Mouse (Mus musculus) frontal cortex, postnatal 25 days (tissue): ENCODE measurements around the gene Abraxas2.

Experiments used
- DNase-seq, 2 experiments: peaks; one replicate each; pipeline ENCODE4 v3.0.0; 2022; ENCODE audit warnings: low spot score in 2 of 2

The Abraxas2 gene

GRCm38 (mm10) chr7:132859042-132859958, at the start of gene Abraxas2:
Gene Abraxas2 (plus strand): TSS chr7:132859225.
- DNase-seq = peak; percentile 73 to 79

GRCm38 (mm10) chr7:132809721-132810120, 49.3 kb upstream of the Abraxas2 start:
- DNase-seq = no peak

GRCm38 (mm10) chr7:132810368-132810767, 48.7 kb upstream of the Abraxas2 start:
- DNase-seq = peak in 1 of 2 experiments; percentile 23

- DNase-seq = peak; percentile 76 to 92
Measured at GRCm38 (mm10) chr7:132810879-132811278, 48.1 kb upstream of the Abraxas2 start.

- DNase-seq = no peak
Measured at GRCm38 (mm10) chr7:132811716-132812618, 47.1 kb upstream of the Abraxas2 start.

- no peak for DNase-seq
Measured at GRCm38 (mm10) chr7:132812619-132813415, 46.2 kb upstream of the Abraxas2 start.

- DNase-seq = no peak
Measured at GRCm38 (mm10) chr7:132813416-132814088, 45.5 kb upstream of the Abraxas2 start, which contains the start of gene Fam53b. Gene Fam53b (minus strand): TSS chr7:132813886.

- DNase-seq = no peak
Measured at GRCm38 (mm10) chr7:132814089-132814450, 45.0 kb upstream of the Abraxas2 start.

- DNase-seq = no peak
Measured at GRCm38 (mm10) chr7:132815081-132815480, 43.9 kb upstream of the Abraxas2 start.

GRCm38 (mm10) chr7:132816528-132816927, 42.5 kb upstream of the Abraxas2 start:
- no peak for DNase-seq

GRCm38 (mm10) chr7:132817056-132817455, 42.0 kb upstream of the Abraxas2 start:
- no peak for DNase-seq

GRCm38 (mm10) chr7:132820692-132821091, 38.3 kb upstream of the Abraxas2 start:
- no peak for DNase-seq

GRCm38 (mm10) chr7:132823832-132824231, 35.2 kb upstream of the Abraxas2 start:
- no peak for DNase-seq

GRCm38 (mm10) chr7:132824346-132825022, 34.5 kb upstream of the Abraxas2 start:
- no peak for DNase-seq

- DNase-seq = no peak
Measured at GRCm38 (mm10) chr7:132830955-132831354, 28.1 kb upstream of the Abraxas2 start.

- DNase-seq = no peak
Measured at GRCm38 (mm10) chr7:132841287-132841686, 17.7 kb upstream of the Abraxas2 start.

GRCm38 (mm10) chr7:132842455-132842854, 16.6 kb upstream of the Abraxas2 start:
- DNase-seq = no peak

- DNase-seq = no peak
Measured at GRCm38 (mm10) chr7:132843152-132843551, 15.9 kb upstream of the Abraxas2 start.

GRCm38 (mm10) chr7:132852173-132852844, 6.7 kb upstream of the Abraxas2 start, which contains the start of gene Eef1akmt2:
Gene Eef1akmt2 (minus strand): TSS chr7:132852673.
- peak; percentile 68 for DNase-seq

- DNase-seq = no peak
Measured at GRCm38 (mm10) chr7:132853361-132853760, 5.7 kb upstream of the Abraxas2 start.
